Mouse (Mus musculus) heart, embryonic 10.5 days (tissue): ENCODE measurements around the gene Smn1. TPM values are rescaled to one million over a fixed set of nuclear protein-coding genes. Genes with fewer than 3 reads are reported as not detected.
"Not testable (repeated sequence)": the region's sequence is repeated elsewhere in the genome, so short reads cannot be mapped to it uniquely, and the experiment has no call there.

ENCODE experiments used
- DNase-seq: peaks from one replicate; pipeline ENCODE4 v3.0.0-alpha.2; 2017; ENCODE audit warnings: low spot score
- H3K27ac ChIP-seq: fragments of 300-500 bp; sonication (generic); 2 replicates; pipeline ENCODE4 v1.5.1; 2016; ENCODE audit warnings: mild to moderate bottlenecking
- H3K27me3 ChIP-seq: fragments of 300-500 bp; sonication (generic); 2 replicates; pipeline ENCODE4 v1.6.1; 2016; ENCODE audit warnings: mild to moderate bottlenecking; ENCODE audit not compliant: poor library complexity, insufficient read depth, severe bottlenecking
- H3K36me3 ChIP-seq: fragments of 300-500 bp; sonication (generic); 2 replicates; pipeline ENCODE4 v1.6.1; 2016; ENCODE audit warnings: mild to moderate bottlenecking, moderate library complexity
- H3K4me1 ChIP-seq: fragments of 300-500 bp; sonication (generic); 2 replicates; pipeline ENCODE4 v1.6.1; 2016; ENCODE audit warnings: mild to moderate bottlenecking
- H3K4me3 ChIP-seq: fragments of 300-500 bp; sonication (generic); 2 replicates; pipeline ENCODE4 v1.5.1; 2016; ENCODE audit warnings: mild to moderate bottlenecking, moderate library complexity
- H3K9me3 ChIP-seq: fragments of 300-500 bp; sonication (generic); 2 replicates; pipeline ENCODE4 v1.6.1; 2016; ENCODE audit warnings: mild to moderate bottlenecking, moderate library complexity
- WGBS: fragments of 180-500 bp; shearing (Covaris S2); methylation state at CpG from one replicate; pipeline ENCODE4 v1.1.7; 2016; 5-methylcytosine and 5-hydroxymethylcytosine counted together
- polyA plus RNA-seq: library from polyadenylated mRNA; unstranded; fragments of >200 nt; fragmentation: Nextera tagmentation; extraction: Ambion mirVana; gene quantifications from 2 replicates; pipeline ENCODE4 v1.2.1, GENCODE M21; 2016

The Smn1 gene
- polyA plus RNA-seq, 1 experiment from 2014 or later: 64.3 TPM

DNA sequence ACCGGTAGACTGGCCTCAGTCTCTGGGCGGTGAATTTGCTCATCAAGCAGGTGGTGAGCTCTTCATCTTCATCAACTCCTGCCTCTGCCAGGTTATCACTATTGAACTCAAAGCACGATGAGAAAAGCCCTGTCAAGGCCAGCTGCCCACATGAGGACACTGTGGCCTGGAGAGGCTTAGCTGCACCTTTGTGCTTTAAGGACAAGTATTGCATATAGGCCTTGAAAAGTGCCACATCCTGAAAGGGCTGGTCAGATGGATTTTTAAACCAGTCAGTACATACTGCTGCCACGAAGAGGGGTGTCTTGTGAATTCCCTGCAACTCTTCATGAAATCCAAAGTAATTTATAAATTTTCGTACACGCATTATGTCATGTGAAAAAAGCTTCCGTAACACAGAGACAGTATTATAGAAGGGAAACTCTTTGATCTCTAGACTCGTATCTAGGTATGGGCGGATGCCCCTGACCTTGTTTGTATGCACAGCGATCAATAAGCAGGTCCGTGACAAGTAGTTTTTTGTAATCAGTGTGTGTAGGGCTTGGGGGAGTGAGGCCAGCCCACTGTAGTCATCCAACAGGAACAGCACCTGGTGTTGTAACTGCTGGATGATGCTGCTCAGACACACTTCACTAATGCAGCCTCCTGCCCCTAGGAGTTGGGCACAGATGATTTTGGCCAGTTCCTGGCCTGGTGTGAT, 36.7 kb downstream of the Smn1 start:
- H3K9me3 ChIP-seq, H3K4me3 ChIP-seq, H3K4me1 ChIP-seq, H3K36me3 ChIP-seq, H3K27ac ChIP-seq, H3K27me3 ChIP-seq, DNase-seq: not testable (repeated sequence)
- WGBS: 76% methylated on average over 11 of the region's 11 CpGs

DNA sequence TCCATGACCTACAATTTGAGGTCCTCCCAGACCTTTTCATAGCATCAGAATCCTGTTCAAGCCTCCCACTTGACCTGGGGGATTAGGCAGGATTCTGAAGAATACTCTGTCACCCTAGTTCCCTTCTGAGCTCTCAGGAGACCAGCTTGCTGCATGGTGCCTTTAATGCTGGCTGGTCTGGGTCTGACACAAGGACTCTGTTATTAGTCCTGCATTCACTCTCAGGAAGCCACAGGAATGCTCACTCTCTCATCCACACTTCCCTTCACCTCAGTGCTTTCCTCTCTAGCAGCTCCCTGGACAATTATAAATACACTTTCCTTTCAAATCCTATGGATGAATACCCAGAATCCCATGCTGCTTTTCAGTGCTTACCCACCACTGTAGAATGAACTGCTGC, 37.8 kb downstream of the Smn1 start:
- not testable (repeated sequence) for H3K36me3 ChIP-seq, H3K27me3 ChIP-seq, H3K27ac ChIP-seq, DNase-seq, H3K9me3 ChIP-seq, H3K4me3 ChIP-seq, H3K4me1 ChIP-seq

DNA sequence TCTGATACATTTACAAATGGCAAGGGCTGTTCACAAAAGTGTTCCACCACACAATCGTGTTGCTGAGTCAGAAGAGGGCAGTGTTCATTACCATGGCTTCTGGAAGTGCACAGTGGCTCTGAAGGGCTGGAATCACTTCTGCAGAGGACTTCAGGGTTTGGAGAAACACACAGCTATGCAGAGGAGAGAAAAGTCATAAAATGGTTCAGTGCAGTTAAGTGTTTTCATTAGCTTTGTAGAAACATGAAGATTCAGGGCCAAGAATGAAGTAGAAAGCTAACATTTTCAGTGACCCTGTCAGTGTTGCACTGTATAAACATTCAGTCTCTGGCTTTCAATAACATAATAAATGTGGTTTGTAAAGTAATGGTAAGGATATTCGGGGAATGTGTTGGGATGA, 41.7 kb downstream of the Smn1 start:
- 72% methylated on average over 2 of the region's 2 CpGs for WGBS
- H3K27ac ChIP-seq, H3K27me3 ChIP-seq, DNase-seq, H3K36me3 ChIP-seq, H3K4me3 ChIP-seq, H3K4me1 ChIP-seq, H3K9me3 ChIP-seq: not testable (repeated sequence)

GRCm38 (mm10) chr13:100174360-100174759, 49.7 kb downstream of the Smn1 start:
- not testable (repeated sequence) for DNase-seq, H3K4me3 ChIP-seq, H3K9me3 ChIP-seq, H3K4me1 ChIP-seq, H3K36me3 ChIP-seq, H3K27ac ChIP-seq, H3K27me3 ChIP-seq
- WGBS: 82% methylated on average over 4 of the region's 5 CpGs

GRCm38 (mm10) chr13:100183111-100183510, 58.5 kb downstream of the Smn1 start:
- H3K36me3 ChIP-seq, H3K9me3 ChIP-seq, H3K27ac ChIP-seq, H3K4me3 ChIP-seq, DNase-seq, H3K4me1 ChIP-seq, H3K27me3 ChIP-seq: not testable (repeated sequence)

Other genes starting within 250 kb of the Smn1 start
- gene Cartpt, start 223.8 kb upstream of the Smn1 start, polyA plus RNA-seq: 0.33 TPM in 1 of 2 replicates, not detected in the other
- 33.9 and 36.9 TPM in 2 replicates for gene Mccc2, start 109.2 kb upstream of the Smn1 start, polyA plus RNA-seq
- 21.6 and 22.3 TPM in 2 replicates for gene Bdp1, start 20.8 kb upstream of the Smn1 start, polyA plus RNA-seq
- gene Serf1, start 16.8 kb upstream of the Smn1 start, polyA plus RNA-seq: 77.4 and 93.1 TPM in 2 replicates
- 0.15 and 0.22 TPM in 2 replicates for gene Naip2, start 77.2 kb downstream of the Smn1 start, polyA plus RNA-seq
- gene Naip5, start 121.5 kb downstream of the Smn1 start, polyA plus RNA-seq: 0.11 and 0.14 TPM in 2 replicates
- gene Naip6, start 192.8 kb downstream of the Smn1 start, polyA plus RNA-seq: 0.18 TPM in 1 of 2 replicates, not detected in the other